Mouse (Mus musculus) thymus, postnatal 14 days (tissue): ENCODE results near the gene Ppig.

ENCODE experiments used
- DNase-seq: peaks from one replicate; pipeline ENCODE4 v3.0.0; 2021

Gene Ppig

GRCm38 (mm10) chr2:69764716-69765115 lies 42.4 kb downstream of the Ppig start:
- no peak for DNase-seq

DNA sequence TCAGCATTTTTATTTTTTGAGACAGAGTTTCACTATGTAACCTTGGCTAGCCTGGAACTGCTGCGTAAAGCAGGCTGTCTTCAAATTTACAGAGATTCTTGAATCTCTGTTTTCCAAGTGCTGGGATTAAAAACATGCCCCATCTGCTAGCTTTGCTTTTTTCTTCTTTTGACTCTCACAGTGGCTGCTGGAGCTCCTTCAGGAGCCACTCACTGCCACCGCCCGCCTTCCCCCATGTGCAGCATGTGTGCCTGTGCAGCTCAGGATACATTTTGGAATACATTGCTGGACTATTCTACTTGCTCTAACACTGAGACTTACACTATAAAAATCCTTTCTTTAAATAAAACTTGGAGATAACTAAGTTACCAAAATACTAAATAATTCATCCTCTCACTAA lies 51.0 kb downstream of the Ppig start:
- no peak for DNase-seq

DNA sequence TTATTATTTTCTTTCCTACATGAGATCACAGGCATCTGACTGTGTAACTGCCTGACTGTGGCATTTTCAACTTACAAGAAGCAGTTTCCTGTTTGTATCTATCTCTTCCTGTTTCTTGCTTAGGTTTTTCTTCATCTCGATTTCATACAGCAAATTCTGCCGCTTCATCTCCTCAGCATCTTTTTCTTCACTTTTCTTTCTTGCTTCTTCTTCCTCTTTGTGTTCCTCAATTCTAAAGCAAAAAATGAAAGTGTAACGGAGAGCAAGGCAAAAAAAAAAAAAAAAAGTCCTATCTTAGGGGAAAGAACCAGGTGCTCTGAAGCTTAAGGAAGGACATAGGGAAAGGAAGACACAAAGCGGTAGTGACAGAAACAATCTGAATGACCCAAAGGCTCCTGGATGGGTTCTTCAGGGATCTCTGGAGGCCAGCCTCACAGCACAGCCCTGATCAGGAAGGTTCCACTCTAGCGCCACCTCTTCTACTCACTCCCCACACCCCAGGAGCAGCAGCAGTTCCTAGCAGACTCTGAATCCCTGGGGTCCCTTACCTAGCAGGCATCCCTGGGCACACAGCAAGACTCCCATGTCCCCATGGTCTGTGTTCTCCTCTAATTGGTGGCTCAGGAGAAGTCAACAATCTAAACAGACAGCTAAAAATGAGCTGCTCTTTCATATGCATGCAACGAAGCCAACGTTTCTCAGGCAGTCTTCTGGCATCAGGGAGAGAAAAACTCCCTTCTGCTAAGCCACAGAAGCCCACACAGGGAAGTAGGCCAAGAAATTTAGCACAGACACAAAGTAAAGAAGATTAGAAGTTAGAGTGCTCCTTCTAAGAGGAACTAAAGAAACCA lies 55.9 kb downstream of the Ppig start:
- peak; percentile 62 for DNase-seq

DNA sequence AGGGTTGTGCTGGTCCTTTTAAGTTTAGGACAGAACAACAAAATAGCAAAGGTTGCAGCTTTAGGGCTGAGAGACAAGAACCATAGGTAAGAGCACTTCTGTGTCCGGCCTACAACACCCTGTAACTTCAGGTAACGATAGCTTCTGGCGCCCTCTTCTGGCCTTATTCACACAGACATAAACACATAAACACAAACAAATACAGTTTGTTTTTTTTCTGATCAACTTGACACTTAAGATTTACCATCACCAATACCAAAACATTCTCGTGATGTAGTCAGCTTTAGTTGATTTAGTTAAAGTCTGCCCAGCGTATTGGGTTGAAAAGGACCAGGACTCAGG lies 56.5 kb downstream of the Ppig start:
- peak; percentile 74 for DNase-seq

GRCm38 (mm10) chr2:69788974-69789373 lies 66.6 kb downstream of the Ppig start:
- DNase-seq, result no peak

DNA sequence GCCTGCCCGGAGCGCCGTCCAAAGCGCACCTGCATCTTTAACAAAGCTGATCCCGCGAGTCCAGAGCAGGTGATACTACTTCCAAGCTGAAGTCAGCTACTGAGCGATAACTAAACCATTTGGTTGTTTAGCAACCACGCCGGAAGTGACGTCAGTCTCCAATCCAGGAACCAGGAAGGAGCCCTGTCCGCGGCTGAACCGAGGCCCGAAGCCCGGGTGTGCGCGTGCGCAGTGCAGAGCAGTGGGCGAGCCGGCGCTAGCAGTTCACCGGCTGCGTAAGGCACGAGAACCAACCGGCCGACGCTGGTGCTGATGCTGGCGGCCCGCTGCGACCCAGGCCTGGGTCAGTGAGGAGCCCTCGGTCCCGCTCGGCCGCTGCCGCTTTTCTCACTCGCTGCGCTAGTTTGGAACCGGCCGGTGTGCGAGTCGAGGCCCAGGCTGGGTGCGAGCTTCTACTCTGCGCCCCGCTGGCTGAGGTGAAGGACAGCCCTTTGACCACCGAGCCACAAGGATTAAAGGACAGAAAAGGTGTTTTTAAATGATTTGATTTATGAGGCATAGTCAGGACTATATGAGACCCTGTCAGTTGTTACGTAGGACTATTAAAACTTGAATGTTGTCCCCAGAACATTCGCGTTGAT lies 67.2 kb downstream of the Ppig start, which contains the start of the genes Ccdc173 and Phospho2:
Gene Ccdc173 (minus strand): TSS at position 147 of the 641 bp plus-strand sequence.
Gene Phospho2 (plus strand): TSS at position 195 of the 641 bp plus-strand sequence.
- DNase-seq, result peak; percentile 99

DNA sequence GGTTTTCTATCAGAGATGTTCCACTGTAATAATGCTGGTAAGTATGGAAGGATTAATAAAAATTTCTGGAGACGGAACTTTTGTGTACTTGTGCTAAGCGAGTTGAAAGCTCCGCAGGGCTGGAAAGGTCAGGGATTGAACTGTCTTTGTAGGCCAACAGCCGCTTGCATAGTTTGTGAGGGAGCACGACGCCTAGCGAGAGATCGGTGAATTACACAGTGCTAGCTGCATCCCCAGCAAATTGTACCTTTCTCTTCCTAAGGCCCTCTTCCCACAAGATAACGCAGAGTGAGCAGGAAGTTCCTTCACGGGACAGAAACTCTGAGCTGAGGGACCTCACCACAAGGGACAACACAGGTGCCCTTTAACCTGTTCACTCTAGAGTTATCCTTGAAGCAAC lies 67.9 kb downstream of the Ppig start:
- peak; percentile 87 for DNase-seq

- DNase-seq, result no peak
Observed at GRCm38 (mm10) chr2:69790722-69791121, 68.4 kb downstream of the Ppig start.

- peak; percentile 84 for DNase-seq
Observed at GRCm38 (mm10) chr2:69802911-69803312, 80.6 kb downstream of the Ppig start.
